Mouse (Mus musculus) liver, embryonic 15.5 days (tissue): ENCODE data around the gene Uba5. TPM values are rescaled to one million over a fixed set of nuclear protein-coding genes. Genes with fewer than 3 reads are reported as not detected.

ENCODE experiments used
- ATAC-seq: fragments of 200-750 bp; cut with Nextera tagmentation; 2 replicates; pipeline ENCODE4 v1.8.0; 2017; ENCODE audit warnings: moderate number of reproducible peaks, mild to moderate bottlenecking, moderate library complexity; ENCODE audit not compliant: insufficient read depth
- H3K27ac ChIP-seq: fragments of 300-500 bp; sonication (generic); replicated peaks from 2 replicates; pipeline ENCODE4 v1.5.1; 2015; ENCODE audit warnings: mild to moderate bottlenecking, inconsistent platforms
- H3K27me3 ChIP-seq: fragments of 300-500 bp; sonication (generic); 2 replicates; pipeline ENCODE4 v1.6.1; 2015; ENCODE audit warnings: mild to moderate bottlenecking, inconsistent platforms
- H3K36me3 ChIP-seq: fragments of 300-500 bp; sonication (generic); replicated peaks from 2 replicates; pipeline ENCODE4 v1.6.1; 2015; ENCODE audit warnings: moderate library complexity, mild to moderate bottlenecking, inconsistent platforms
- H3K4me1 ChIP-seq: fragments of 300-500 bp; sonication (generic); replicated peaks from 2 replicates; pipeline ENCODE4 v1.6.1; 2015; ENCODE audit warnings: inconsistent platforms
- H3K4me2 ChIP-seq: fragments of 300-500 bp; sonication (generic); 2 replicates; pipeline ENCODE4 v1.6.1; 2015; ENCODE audit warnings: moderate library complexity, mild to moderate bottlenecking, inconsistent platforms
- H3K4me3 ChIP-seq: fragments of 300-500 bp; sonication (generic); replicated peaks from 2 replicates; pipeline ENCODE4 v1.5.1; 2015; ENCODE audit warnings: mild to moderate bottlenecking, inconsistent platforms
- H3K9ac ChIP-seq: fragments of 300-500 bp; sonication (generic); 2 replicates; pipeline ENCODE4 v1.6.1; 2015; ENCODE audit warnings: moderate library complexity, mild to moderate bottlenecking, inconsistent platforms
- H3K9me3 ChIP-seq: fragments of 300-500 bp; sonication (generic); replicated peaks from 2 replicates; pipeline ENCODE4 v1.6.1; 2016; ENCODE audit warnings: inconsistent platforms
- WGBS: fragments of 180-500 bp; shearing (Covaris S2); methylation state at CpG from one replicate; pipeline ENCODE4 v1.1.7; 2015; ENCODE audit warnings: mixed read lengths; ENCODE audit not compliant: insufficient replicate concordance; 5-methylcytosine and 5-hydroxymethylcytosine counted together
- polyA plus RNA-seq: library from polyadenylated mRNA; unstranded; fragments of >200 nt; fragmentation: Nextera tagmentation; extraction: Ambion mirVana; gene quantifications from 2 replicates; pipeline ENCODE4 v1.2.1, GENCODE M21; 2015

Gene Uba5
- polyA plus RNA-seq, 1 experiment from 2014 or later: 19.8 TPM

GRCm38 (mm10) chr9:104098256-104098655 lies 35.3 kb upstream of the Uba5 start:
- H3K4me1 ChIP-seq: no peaks in the 10 kb centered on the region
- H3K9ac ChIP-seq: no peak overlapping the region
- H3K36me3 ChIP-seq: peaks cover 5% of the 10 kb centered on the region; the same call in 1 of the 2 replicates
- H3K4me2 ChIP-seq: no peak overlapping the region
- H3K27me3 ChIP-seq: no peaks in the 10 kb centered on the region
- whole genome bisulfite sequencing: 26% methylated on average over 5 of the region's 5 CpGs
- H3K9me3 ChIP-seq: no peaks in the 10 kb centered on the region
- H3K27ac ChIP-seq: no peak overlapping the region
- no peak overlapping the region for H3K4me3 ChIP-seq
- ATAC-seq: no peak

GRCm38 (mm10) chr9:104092945-104093344 lies 30.0 kb upstream of the Uba5 start:
- H3K9ac ChIP-seq: no peak overlapping the region
- no peaks in the 10 kb centered on the region for H3K4me1 ChIP-seq
- no peaks in the 10 kb centered on the region for H3K27me3 ChIP-seq
- no peaks in the 10 kb centered on the region for H3K9me3 ChIP-seq
- no peak overlapping the region for H3K4me2 ChIP-seq
- H3K36me3 ChIP-seq: peaks cover 14% of the 10 kb centered on the region; the same call in 1 of the 2 replicates
- H3K27ac ChIP-seq: no peak overlapping the region
- no peak for ATAC-seq
- no peak overlapping the region for H3K4me3 ChIP-seq
- 74% methylated on average over 5 of the region's 5 CpGs for WGBS

- no peak overlapping the region for H3K4me2 ChIP-seq
- no peak overlapping the region for H3K4me3 ChIP-seq
- no peak overlapping the region for H3K27ac ChIP-seq
- WGBS: 48% methylated on average over 8 of the region's 8 CpGs
- H3K9ac ChIP-seq: no peak overlapping the region
- no peaks in the 10 kb centered on the region for H3K9me3 ChIP-seq
- peaks cover 24% of the 10 kb centered on the region; the same call in 1 of the 2 replicates for H3K36me3 ChIP-seq
- H3K27me3 ChIP-seq: no peaks in the 10 kb centered on the region
- no peaks in the 10 kb centered on the region for H3K4me1 ChIP-seq
- no peak for ATAC-seq
Observed at GRCm38 (mm10) chr9:104088555-104088954, 25.6 kb upstream of the Uba5 start.

GRCm38 (mm10) chr9:104085730-104086429 lies 22.9 kb upstream of the Uba5 start:
- ATAC-seq: no peak
- Histone ChIP-seq H3K36me3 (peaks cover 17% of the 10 kb centered on the region; the same call in 1 of the 2 replicates), H3K4me1 (no peaks in the 10 kb centered on the region), H3K9me3 (no peaks in the 10 kb centered on the region), H3K9ac (no peak overlapping the region), H3K4me2 (no peak overlapping the region), H3K27me3 (no peaks in the 10 kb centered on the region), H3K4me3 (no peak overlapping the region), H3K27ac (no peak overlapping the region)
- 56% methylated on average over 4 of the region's 4 CpGs for WGBS

- 53% methylated on average over 3 of the region's 3 CpGs for WGBS
- ATAC-seq: no peak
- no peaks in the 10 kb centered on the region for H3K27me3 ChIP-seq
Observed at GRCm38 (mm10) chr9:104080038-104080437, 17.1 kb upstream of the Uba5 start.

GRCm38 (mm10) chr9:104079379-104079778 lies 16.4 kb upstream of the Uba5 start:
- Histone ChIP-seq H3K4me3 (no peak overlapping the region), H3K9me3 (no peaks in the 10 kb centered on the region), H3K27me3 (no peaks in the 10 kb centered on the region), H3K4me2 (no peak overlapping the region), H3K9ac (no peak overlapping the region), H3K4me1 (no peaks in the 10 kb centered on the region), H3K27ac (no peak overlapping the region), H3K36me3 (peaks cover 10% of the 10 kb centered on the region)
- WGBS: 34% methylated on average over 5 of the region's 5 CpGs
- ATAC-seq: no peak

More at GRCm38 (mm10) chr9:104080038-104080437, 17.1 kb upstream of the Uba5 start:
- no peaks in the 10 kb centered on the region for H3K4me1 ChIP-seq
- H3K4me2 ChIP-seq: no peak overlapping the region
- H3K9ac ChIP-seq: no peak overlapping the region
- H3K9me3 ChIP-seq: no peaks in the 10 kb centered on the region
- H3K36me3 ChIP-seq: peaks cover 14% of the 10 kb centered on the region
- H3K4me3 ChIP-seq: no peak overlapping the region
- no peak overlapping the region for H3K27ac ChIP-seq

- WGBS: 81% methylated on average over 1 of the region's 1 CpGs
- Histone ChIP-seq H3K4me2 (no peak overlapping the region), H3K4me3 (no peak overlapping the region), H3K4me1 (no peaks in the 10 kb centered on the region), H3K9me3 (no peaks in the 10 kb centered on the region), H3K36me3 (peaks cover 5% of the 10 kb centered on the region), H3K27ac (no peak overlapping the region), H3K9ac (no peak overlapping the region), H3K27me3 (no peaks in the 10 kb centered on the region)
- ATAC-seq: no peak
Observed at GRCm38 (mm10) chr9:104078780-104079179, 15.8 kb upstream of the Uba5 start.

GRCm38 (mm10) chr9:104075808-104076207 lies 12.9 kb upstream of the Uba5 start:
- Histone ChIP-seq H3K27me3 (no peaks in the 10 kb centered on the region), H3K4me2 (no peak overlapping the region), H3K36me3 (peaks cover 4% of the 10 kb centered on the region; the same call in 1 of the 2 replicates), H3K27ac (no peak overlapping the region), H3K9ac (no peak overlapping the region), H3K9me3 (no peaks in the 10 kb centered on the region), H3K4me3 (no peak overlapping the region), H3K4me1 (no peaks in the 10 kb centered on the region)
- no peak for ATAC-seq
- WGBS: 42% methylated on average over 2 of the region's 2 CpGs

GRCm38 (mm10) chr9:104070863-104071604 lies 8.1 kb upstream of the Uba5 start:
- peak; percentile 74 for ATAC-seq
- H3K4me3 ChIP-seq: no peak overlapping the region

GRCm38 (mm10) chr9:104070241-104070640 lies 7.3 kb upstream of the Uba5 start:
- Histone ChIP-seq H3K36me3 (no peaks in the 10 kb centered on the region), H3K27me3 (no peaks in the 10 kb centered on the region), H3K4me2 (no peak overlapping the region), H3K4me3 (no peak overlapping the region), H3K9me3 (no peaks in the 10 kb centered on the region), H3K9ac (no peak overlapping the region), H3K4me1 (no peaks in the 10 kb centered on the region), H3K27ac (no peak overlapping the region)
- WGBS: 31% methylated on average over 4 of the region's 4 CpGs
- no peak for ATAC-seq

More at GRCm38 (mm10) chr9:104070863-104071604, 8.1 kb upstream of the Uba5 start:
- H3K9ac ChIP-seq: no peak overlapping the region
- H3K4me1 ChIP-seq: no peaks in the 10 kb centered on the region
- H3K9me3 ChIP-seq: no peaks in the 10 kb centered on the region
- 50% methylated on average over 8 of the region's 8 CpGs for WGBS
- H3K36me3 ChIP-seq: no peaks in the 10 kb centered on the region
- 0 out of 2 replicates have a peak overlapping the region, but pooled peaks have one; percentile 6 for H3K4me2 ChIP-seq
- no peaks in the 10 kb centered on the region for H3K27me3 ChIP-seq
- H3K27ac ChIP-seq: peak overlapping the region; percentile 59

GRCm38 (mm10) chr9:104064571-104064970 lies 1.6 kb upstream of the Uba5 start:
- Histone ChIP-seq H3K27ac (no peak overlapping the region), H3K9ac (no peak overlapping the region), H3K9me3 (no peaks in the 10 kb centered on the region), H3K4me3 (no peak overlapping the region; the same call in 1 of the 2 replicates), H3K27me3 (no peaks in the 10 kb centered on the region), H3K4me2 (peak overlapping the region; percentile 15; the same call in 1 of the 2 replicates), H3K36me3 (peaks cover 8% of the 10 kb centered on the region; the same call in 1 of the 2 replicates), H3K4me1 (peaks cover 24% of the 10 kb centered on the region)
- WGBS: 29% methylated on average over 1 of the region's 1 CpGs
- ATAC-seq: no peak
